In the genomic region with DNA sequence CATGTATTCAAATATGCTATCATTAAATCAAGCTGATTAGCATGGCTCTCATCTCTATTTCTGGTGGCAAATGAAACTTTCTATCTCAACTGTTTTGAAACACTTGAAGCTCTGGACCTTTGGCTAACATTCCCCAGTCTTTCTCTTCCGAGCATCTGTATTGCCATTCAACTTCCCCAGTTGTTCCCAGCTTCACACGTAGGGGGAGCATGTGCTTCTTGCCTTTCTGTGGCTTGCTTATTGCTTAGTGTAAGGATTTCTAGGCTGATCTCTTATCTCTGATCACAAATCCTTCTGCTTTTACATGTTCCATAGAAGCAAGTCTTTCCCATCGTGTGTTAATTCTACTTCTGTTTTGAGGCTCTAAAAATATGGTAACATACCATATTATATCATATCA, we compare ENCODE assay signal across 17 mouse cellular contexts.
DNase-seq lines count a peak whose midpoint lies in the region; ATAC-seq and TF ChIP-seq lines count a peak whose summit lies in the region.
"Had no signal": no experiment of that assay in that cellular context is flagged by ENCODE, and none has a peak within 500 bp of the region (broad histone marks: within the 10 kb centered on the region; RNA-seq: fewer than 3 reads in every experiment).

No protein-coding gene starts in this region.

- TF ChIP-seq EP300 in lung, postnatal 0 days (IDR thresholded peaks at IDR 0.05): no peak

- no peak for ATAC-seq in lung, postnatal 0 days
- ATAC-seq in megakaryocyte progenitor cell, adult 5-6 weeks (replicated peaks; ENCODE audit: poor library complexity): peak; percentile 77
- ATAC-seq: forebrain, embryonic 15.5 days; intestine, embryonic 16.5 days had no signal

- peak; percentile 20; the same call in 1 of the 2 replicates for TF ChIP-seq CTCF in lung, postnatal 0 days (IDR thresholded peaks at IDR 0.05)
- TF ChIP-seq CTCF in brain, embryonic 14.5 days (IDR thresholded peaks at IDR 0.05; ENCODE audit: borderline replicate concordance, extremely low read depth, insufficient read depth, insufficient read length): peak; percentile 16; the same call in 1 of the 2 replicates

- no peak overlapping the region for H3K4me3 ChIP-seq in lung, postnatal 0 days (ENCODE audit: low read depth, low read length)
- H3K4me3 ChIP-seq: embryonic facial prominence, embryonic 12.5 days; forebrain, embryonic 15.5 days; heart, embryonic 13.5 days; hindbrain, embryonic 15.5 days had no signal

- TF ChIP-seq POLR2A in brain, embryonic 14.5 days (IDR thresholded peaks at IDR 0.05; ENCODE audit: borderline replicate concordance, extremely low read depth, insufficient read depth, insufficient read length, poor library complexity, severe bottlenecking): no peak

- no peaks in the 10 kb centered on the region for H3K36me3 ChIP-seq in lung, postnatal 0 days (ENCODE audit: insufficient read depth, low read length)
- H3K36me3 ChIP-seq: embryonic facial prominence, embryonic 12.5 days; forebrain, embryonic 15.5 days; heart, embryonic 13.5 days; hindbrain, embryonic 15.5 days had no signal

- 75% methylated on average over 3 of the region's 3 CpGs for WGBS in lung, postnatal 0 days

- no peaks in the 10 kb centered on the region for H3K27me3 ChIP-seq in lung, postnatal 0 days (replicated peaks; ENCODE audit: insufficient read depth, low read length)
- H3K27me3 ChIP-seq: embryonic facial prominence, embryonic 12.5 days; forebrain, embryonic 15.5 days; heart, embryonic 13.5 days; hindbrain, embryonic 15.5 days had no signal

- H3K4me1 ChIP-seq in lung, postnatal 0 days (ENCODE audit: insufficient read depth, low read depth, low read length): no peaks in the 10 kb centered on the region
- H3K4me1 ChIP-seq: embryonic facial prominence, embryonic 12.5 days; heart, embryonic 13.5 days had no signal

- DNase-seq in lung, postnatal 0 days (ENCODE audit: low spot score): no peak
- DNase-seq in lung, postnatal 4 days: no peak
- DNase-seq in brain, embryonic 14.5 days (ENCODE audit: low read depth): peak; percentile 14
- no peak for DNase-seq in layer of hippocampus, postnatal 36 days
- DNase-seq in left cerebral cortex, adult 8-10 months (ENCODE audit: low spot score in 2 of 2): no peak
- DNase-seq: adrenal gland, adult 8-10 months; cerebellum, adult 18-20 months; cerebellum, adult 9-11 months; cerebellum, postnatal 36 days; gastrocnemius, postnatal 10 days; heart, postnatal 36 days had no signal

- H3K27ac ChIP-seq in lung, postnatal 0 days (ENCODE audit: low read length): no peak overlapping the region
- H3K27ac ChIP-seq: embryonic facial prominence, embryonic 12.5 days; forebrain, embryonic 15.5 days; heart, embryonic 13.5 days; hindbrain, embryonic 15.5 days had no signal

- H3K9ac ChIP-seq in lung, postnatal 0 days (replicated peaks; ENCODE audit: low read depth): no peak overlapping the region
- H3K9ac ChIP-seq: embryonic facial prominence, embryonic 12.5 days; forebrain, embryonic 15.5 days; heart, embryonic 13.5 days; hindbrain, embryonic 15.5 days had no signal

- no peaks in the 10 kb centered on the region for H3K9me3 ChIP-seq in lung, postnatal 0 days (ENCODE audit: low read length)
- H3K9me3 ChIP-seq: embryonic facial prominence, embryonic 12.5 days; forebrain, embryonic 15.5 days; hindbrain, embryonic 15.5 days had no signal

- no peak overlapping the region for H3K4me2 ChIP-seq in lung, postnatal 0 days (replicated peaks; ENCODE audit: low read depth, low read length)
- H3K4me2 ChIP-seq: embryonic facial prominence, embryonic 12.5 days; forebrain, embryonic 15.5 days; heart, embryonic 13.5 days; hindbrain, embryonic 15.5 days had no signal
